Mouse (Mus musculus) megakaryocyte, embryonic 14.5 days (primary cell): ENCODE measurements around the gene Bnipl.

Experiments used
- FLI1 ChIP-seq: IDR thresholded peaks from 2 replicates; pipeline ENCODE4 v1.6.1; 2012; ENCODE audit warnings: low read length, inconsistent platforms, mixed read lengths
- GATA1 ChIP-seq: IDR thresholded peaks from 3 replicates; pipeline ENCODE4 v1.6.1; 2012; ENCODE audit warnings: mixed read lengths, low read length, inconsistent platforms, borderline replicate concordance

DNA sequence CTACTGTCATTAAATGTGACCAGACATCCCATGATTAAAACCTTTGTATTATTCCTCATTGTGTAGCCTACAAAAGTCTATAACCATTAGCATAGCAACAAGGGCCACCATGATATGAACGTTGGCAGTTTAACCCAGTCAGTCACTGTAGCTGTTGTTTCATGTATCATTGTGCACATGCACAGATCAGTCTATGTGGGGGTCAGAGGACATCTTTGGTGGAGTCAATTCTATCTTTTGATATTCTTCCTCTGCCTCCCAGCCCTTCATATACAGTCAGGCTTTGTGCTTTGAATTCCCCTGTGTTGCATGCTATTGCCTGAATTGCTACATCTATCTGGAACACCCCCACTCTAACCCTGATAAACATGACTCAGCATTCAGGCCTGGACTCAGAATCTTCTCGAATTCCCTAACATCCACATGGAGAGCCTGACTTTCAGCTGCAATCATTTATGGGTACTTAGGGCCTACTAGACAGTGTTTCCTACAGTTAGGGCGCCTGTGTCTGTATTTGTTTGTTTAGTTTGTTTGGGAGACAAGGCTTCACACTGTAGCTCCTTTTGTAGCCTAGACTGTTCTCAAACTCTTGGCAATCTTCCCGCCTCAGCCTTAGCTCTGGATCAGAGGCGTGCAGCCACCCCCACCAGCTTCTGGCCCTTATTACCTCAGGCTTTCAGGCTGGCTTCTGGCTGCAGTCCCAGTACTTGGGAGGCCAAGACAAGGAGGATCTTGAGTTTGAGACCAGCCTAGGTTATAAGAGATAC lies 4.3 kb downstream of the Bnipl start:
- TF ChIP-seq GATA1 = no peak
- TF ChIP-seq FLI1 = no peak
